Mouse (Mus musculus) bone marrow macrophage, adult 2 months (primary cell): ENCODE data around the gene Snrpf.

ENCODE experiments used
- CTCF ChIP-seq: IDR thresholded peaks from 2 replicates; pipeline ENCODE4 v1.5.1; 2012; ENCODE audit warnings: low read depth, mild to moderate bottlenecking, low read length, moderate library complexity
- POLR2A ChIP-seq: IDR thresholded peaks from 2 replicates; pipeline ENCODE4 v1.6.1; 2012; ENCODE audit warnings: mild to moderate bottlenecking, low read depth, low read length, borderline replicate concordance

GRCm38 (mm10) chr10:93564518-93565090, 24.9 kb downstream of the Snrpf start:
- no peak for TF ChIP-seq CTCF
- TF ChIP-seq POLR2A = no peak
